Mouse (Mus musculus): ENCODE results near the gene Miox.

The Miox gene

DNA sequence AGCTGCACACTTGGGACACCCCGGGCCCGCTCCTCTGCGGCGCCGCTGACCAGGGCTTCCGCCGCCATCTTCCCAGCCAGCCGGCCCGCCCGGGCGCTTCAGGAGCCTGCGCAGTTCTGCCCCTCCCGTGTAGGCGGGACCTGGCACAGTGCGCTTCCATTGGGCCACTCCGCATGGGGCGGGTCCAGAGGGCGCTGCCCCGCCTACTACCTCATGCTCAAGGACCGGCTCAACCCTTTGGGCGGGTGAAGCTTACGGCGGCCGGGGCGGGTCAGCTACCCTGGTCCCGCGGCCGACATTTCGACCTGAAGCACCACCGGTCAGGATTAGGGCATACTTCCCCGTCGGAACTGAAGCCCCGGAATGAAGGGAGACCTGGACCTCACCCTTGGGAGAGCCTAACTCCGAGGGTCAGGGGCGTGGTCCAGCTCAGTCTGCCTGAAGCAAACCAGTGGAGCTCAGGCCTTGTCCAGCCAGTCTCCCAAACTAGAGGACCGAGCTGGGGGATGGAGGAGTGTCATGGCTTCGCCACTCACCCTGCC is 18.9 kb upstream of the Miox start, which contains the start of gene Sbf1:
Gene Sbf1, minus strand, starts transcription at position 122 of the 542 bp plus-strand sequence.
- DNase-seq (ENCODE audit: low read depth, low spot score), result peak; percentile 98

DNA sequence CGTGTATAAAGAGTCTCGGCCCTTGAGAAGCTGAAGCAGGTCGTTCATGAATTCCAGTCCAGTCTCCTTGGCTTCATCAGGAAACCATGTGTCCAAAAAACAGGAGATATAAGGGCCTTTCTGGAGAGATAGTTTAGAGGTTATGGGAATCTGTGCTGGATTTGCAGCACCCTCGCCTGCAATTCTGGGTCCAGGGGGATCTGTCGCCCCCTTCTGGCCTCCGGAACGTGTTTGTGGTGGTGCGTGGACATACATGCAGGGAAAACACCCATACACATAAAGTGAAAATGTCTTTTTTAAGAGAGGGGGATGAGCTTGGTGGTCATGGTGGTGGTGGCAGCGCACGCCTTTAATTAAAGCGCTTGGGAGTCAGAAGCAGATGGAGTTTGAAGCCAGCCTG is 18.1 kb upstream of the Miox start:
- peak; percentile 61 for DNase-seq (ENCODE audit: low read depth, low spot score)

DNA sequence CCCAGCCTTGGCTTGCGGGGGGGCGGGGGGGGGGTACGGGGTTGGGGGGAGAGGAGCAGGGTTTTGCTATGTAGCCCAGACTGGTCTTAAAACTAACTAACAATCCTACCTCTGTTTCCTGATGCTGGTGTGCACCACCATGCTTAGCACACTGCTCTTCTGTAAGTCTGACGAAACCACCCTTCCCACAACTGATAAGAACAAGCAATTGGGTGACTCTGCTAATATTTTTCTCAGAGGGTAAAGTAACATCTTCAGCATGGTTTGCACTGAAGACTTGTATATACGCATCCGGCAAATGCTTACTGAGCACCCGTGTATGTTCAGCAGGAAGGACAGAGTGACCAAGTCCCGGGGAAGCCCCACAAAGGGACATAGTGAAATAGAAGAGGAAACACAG is 12.9 kb upstream of the Miox start:
- no peak for DNase-seq (ENCODE audit: low read depth, low spot score)

DNA sequence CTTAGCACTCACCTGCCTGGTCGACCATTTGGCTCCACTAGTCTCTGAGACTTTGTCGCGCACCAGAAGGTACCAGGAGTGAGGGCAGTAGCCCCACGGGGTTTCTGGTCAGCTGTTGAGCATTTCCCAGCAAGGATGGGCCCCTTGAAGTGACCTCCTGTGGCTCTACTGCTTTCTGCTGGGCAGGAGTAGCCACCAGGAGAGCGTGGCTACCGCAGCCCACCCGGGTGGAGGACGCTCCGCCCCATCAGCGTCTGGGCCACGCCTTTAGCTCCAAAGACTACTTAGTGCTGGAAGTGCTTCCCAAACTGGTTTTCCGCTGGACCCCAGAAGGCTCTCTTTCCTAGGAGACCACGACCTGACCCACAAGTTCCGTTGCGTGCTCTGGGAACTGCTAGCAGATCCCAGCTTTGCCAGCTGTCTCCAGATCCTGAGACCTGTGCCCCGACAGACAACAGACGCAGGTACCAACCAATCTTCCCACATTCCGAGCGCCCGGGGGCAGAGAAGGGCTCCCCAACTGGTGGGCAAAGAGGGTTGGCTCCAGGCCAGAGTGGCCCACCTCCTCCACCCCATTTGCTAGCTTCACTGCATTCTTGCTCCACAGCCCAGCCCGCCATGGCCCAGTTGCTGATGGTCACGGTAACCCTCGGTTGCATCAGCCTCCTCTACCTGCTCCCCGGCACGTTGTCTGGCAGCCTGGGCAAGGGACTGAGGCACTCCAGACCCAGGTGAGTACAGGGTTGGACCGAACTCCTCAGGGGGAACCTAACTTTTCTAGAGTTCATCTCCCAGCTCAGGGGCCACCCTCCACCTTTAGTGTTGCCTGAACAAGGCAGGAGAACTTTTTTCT is 11.3 kb upstream of the Miox start, which contains the start of gene Adm2:
Gene Adm2, plus strand, starts transcription at position 51 of the 853 bp plus-strand sequence.
- no peak for DNase-seq (ENCODE audit: low read depth, low spot score)

DNA sequence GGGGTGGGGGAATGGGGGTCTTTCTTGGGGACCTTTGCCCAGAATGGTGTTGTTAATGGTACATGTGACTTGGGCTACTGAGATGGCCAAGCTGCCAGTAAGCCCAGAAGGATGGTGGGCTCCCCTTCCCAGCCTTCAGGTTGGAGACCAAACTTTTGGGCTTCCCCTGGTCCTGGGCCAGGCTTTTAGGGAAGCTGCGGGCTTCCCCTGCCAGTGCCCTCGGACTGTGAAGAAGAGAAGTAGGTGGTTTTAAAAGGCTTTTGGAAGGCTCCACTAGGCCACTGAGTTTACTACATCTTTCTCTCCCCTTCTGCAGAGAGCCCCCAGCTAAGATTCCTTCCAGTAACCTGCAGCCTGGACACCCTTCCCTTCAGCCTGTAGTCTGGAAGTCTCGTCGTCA is 10.5 kb upstream of the Miox start:
- DNase-seq (ENCODE audit: low read depth, low spot score), result no peak

DNA sequence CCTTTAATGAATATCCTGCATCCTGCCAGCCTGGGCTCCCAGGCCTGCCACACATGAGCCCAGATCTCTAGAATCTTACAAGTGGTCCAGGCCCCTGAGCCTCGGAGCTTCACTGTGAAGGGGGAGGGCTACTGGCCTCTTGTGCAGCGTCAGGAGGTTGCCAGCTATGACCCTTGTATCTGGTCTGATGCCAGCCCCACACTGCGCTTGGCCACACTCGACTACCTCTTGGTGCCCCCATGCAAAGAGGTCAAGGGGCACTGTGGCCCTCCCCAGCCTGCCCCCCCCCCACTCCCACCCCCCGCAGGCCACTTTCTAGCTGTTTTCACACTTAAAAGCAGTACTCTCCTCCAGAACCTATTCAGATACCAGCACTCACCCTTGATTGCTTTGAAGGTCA is 7.8 kb upstream of the Miox start:
- no peak for DNase-seq (ENCODE audit: low read depth, low spot score)

DNA sequence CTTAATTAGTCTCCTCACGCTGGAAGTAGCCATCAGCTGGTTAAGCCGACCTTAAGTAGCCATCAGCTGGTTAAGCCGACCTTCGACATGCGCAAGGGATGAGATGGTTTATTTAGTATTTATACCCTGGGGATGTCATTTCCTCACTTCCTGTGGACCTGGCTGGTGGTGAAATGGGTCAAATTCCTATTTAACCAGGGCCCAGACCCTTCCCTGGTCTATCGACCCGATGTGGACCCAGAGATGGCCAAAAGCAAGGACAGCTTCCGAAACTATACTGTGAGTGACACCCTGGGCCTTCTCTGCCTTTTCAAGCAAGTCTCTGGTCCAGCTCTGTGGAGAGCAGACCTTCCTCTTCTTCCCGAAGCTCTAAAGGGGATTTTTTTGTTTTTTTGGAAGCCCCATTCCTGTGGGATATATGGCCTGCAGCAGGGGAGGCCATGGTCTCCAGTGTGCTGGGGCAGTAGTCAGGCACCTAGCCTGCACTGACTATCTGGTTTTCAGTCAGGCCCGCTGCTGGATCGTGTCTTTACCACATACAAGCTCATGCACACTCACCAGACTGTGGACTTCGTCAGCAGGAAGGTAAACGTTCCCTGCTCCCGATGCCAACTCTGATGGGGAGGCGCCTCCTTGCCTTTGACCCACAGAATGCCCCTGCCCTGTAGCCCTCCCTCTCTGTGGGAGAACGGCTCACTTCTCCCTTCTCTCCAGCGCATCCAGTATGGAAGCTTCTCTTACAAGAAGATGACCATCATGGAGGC is 758 bp downstream of the Miox start:
- DNase-seq (ENCODE audit: low read depth, low spot score), result no peak

DNA sequence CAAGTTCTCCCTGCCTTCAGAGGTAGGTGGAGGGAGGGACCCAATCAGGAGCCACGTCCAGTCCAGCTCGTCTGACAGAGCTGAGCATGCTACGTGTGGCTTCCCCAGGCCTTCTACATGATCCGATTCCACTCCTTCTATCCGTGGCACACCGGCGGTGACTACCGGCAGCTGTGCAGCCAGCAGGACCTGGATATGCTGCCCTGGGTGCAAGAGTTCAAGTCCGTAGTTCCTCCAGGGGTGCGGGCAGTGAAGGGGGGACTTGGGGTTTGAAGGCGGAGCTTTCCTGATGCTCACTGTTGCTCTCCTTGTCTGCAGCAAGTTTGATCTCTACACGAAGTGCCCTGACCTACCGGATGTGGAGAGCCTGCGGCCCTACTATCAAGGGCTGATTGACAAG is 2.2 kb downstream of the Miox start:
- DNase-seq (ENCODE audit: low read depth, low spot score), result no peak

DNA sequence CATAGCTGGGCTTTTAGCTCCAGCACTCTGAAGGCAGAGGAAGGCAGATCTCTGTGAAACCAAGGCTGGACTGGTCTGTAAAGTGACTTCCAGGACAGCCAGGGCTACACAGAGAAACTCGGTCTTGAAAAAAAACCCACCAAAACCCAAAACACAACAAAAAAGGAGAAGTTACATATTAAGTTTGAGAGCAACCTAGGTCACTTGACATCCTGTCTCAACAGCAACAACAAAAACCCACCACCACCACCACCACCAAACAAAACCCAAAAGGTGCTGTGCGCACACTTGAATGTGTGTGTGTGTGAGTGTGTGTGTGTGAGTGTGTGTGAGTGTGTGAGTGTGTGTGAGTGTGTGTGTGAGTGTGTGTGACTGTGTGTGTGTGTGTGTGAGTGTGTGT is 5.5 kb downstream of the Miox start:
- no peak for DNase-seq (ENCODE audit: low read depth, low spot score)

DNA sequence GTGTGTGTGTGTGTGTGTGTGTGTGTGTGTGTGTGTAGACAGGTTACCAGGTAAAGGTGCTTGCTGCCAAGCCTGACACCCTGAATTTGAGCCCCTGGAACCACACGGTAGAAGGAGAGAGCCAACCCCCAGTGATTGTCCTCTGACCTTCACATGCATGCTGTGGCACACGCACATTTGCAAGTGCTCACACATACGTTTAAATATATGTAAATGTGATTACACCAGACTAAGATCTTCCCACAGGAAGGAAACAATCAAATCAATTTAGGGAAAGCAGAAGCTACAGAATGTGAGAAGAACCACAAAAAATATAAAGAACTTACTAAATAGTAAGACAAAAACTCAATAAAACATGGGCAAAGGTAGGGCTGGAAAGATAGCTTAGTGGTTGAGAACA is 5.9 kb downstream of the Miox start:
- DNase-seq (ENCODE audit: low read depth, low spot score), result no peak

DNA sequence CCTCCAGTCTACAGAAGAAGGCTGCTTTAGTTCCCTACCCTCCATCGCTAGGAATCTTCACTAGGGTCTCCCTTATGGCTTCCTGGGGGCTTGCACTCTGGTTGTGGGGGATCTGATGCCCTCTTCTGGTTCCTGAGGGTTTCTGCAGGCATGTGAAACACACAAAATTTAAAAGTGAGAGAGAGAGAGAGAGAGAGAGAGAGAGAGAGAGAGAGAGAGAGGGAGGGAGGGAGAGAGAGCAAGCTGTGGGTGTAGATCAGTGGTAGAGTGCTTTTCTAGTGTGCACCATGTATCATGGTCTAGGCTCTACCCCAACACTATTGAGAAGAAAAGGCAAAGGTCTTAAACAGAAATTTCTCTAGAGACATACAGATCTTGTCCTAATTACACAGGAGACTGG is 7.5 kb downstream of the Miox start:
- no peak for DNase-seq (ENCODE audit: low read depth, low spot score)

DNA sequence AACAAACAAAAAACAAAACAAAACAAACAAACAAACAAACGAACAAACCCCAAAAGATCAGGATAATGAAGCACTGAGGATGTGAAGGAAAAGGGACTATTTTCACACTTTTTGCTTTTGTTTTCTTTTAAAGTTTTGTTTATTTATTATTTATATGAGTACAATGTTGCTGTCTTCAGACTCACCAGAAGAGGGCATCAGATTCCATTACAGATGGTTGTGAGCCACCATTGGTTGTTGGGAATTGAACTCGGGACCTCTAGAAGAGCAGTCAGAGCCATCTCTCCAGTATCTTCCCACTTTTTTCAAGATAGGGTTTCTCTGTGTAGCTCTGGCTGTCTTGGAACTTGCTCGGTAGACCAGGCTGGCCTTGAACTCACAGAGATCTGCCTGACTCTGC is 9.1 kb downstream of the Miox start:
- peak; percentile 22 for DNase-seq (ENCODE audit: low read depth, low spot score)

DNA sequence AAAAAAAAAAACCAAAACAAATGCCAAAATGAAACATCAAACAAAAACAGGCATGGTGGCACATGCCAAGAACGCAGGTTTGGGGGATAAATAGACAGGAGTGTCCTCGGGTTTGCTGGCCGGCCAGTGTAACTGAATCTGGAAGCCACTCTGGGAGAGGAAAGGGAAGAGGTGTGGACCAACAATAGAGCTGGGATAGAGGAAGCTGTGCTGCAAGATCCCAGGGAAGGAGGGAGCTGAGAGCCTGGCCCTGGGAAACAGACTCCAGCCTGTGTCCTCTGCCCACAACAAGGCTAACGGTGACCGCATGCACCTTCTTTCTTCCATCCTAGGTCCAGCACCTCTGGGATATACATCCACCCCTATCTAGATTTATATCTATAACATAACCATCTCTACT is 16.2 kb downstream of the Miox start:
- DNase-seq (ENCODE audit: low read depth, low spot score), result no peak

DNA sequence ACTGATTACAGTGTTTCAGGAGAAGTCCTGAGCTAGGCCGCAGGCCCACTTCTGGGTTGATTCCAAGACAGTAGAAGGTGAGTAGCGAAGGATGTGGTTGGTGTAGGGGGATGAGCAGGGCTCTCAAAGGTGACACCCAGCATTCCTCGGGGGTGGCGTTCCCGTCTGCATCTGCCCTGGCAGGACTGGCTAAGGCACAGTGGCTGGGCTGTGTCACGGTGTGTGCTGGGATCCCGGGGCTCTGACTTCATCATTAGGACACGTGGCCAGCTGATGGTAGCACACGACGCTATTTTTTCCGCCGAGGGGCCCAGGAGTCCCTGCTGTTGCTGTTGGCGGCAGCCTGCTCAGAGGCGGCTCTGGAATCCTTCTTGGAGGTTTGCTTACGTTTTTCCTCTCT is 17.1 kb downstream of the Miox start:
- no peak for DNase-seq (ENCODE audit: low read depth, low spot score)

DNA sequence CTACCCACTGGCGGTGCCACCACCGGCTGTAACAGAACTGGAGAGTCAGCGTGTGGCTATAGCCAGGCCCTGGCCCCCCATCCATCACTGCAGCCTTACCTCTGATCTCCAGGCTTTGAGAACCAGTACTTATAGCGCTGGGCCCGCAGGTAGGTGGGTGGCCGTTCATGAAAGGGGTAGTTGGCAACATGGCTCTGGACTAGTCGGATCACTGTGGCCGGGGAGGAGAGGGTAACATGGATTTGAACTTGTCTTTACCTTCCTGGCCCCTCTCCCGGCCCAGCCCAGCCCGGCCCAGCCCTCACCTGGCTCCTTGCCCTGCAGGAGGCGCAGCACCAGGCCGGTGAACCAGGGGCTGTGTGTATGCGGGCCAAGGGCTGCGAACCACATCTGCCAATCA is 17.9 kb downstream of the Miox start:
- no peak for DNase-seq (ENCODE audit: low read depth, low spot score)

DNA sequence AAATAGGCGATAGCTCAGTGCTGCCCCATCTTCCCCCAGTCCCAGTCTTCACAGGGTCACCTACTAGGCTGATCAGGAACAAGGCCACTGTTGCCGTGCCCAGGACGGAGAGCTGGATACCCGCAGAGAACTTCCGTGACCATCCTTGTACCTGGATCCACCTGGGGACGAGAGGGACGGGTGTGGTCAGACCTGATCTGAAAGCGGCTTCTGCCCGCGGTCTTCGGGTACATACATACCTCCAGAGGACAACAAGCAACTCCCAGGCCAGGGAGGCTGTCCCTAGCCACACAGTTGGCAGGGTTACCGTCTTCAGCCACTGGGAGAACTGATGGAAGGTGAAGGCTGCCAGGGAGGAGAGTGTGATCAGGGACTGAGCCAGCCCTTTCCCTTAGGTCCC is 18.6 kb downstream of the Miox start:
- no peak for DNase-seq (ENCODE audit: low read depth, low spot score)

DNA sequence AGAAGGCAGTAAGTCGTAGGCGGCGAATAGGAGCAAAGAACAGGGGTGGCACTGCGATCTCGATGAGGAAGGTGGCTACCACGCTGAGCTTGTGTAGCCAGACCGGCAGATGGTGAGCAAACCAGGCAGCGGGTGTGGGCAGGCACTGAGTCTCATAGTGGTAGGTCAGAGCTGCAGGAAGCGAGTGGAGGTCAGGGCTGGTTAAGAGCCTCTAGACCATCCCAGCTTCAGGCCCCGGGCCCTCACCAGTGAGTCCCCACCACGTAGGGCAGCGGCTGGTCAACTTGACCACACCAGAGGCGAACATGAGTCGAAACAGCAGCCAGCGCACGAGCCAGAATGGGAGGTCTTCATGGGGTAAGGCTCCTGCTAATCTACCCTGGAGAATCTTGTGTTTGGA is 19.6 kb downstream of the Miox start:
- no peak for DNase-seq (ENCODE audit: low read depth, low spot score)

DNA sequence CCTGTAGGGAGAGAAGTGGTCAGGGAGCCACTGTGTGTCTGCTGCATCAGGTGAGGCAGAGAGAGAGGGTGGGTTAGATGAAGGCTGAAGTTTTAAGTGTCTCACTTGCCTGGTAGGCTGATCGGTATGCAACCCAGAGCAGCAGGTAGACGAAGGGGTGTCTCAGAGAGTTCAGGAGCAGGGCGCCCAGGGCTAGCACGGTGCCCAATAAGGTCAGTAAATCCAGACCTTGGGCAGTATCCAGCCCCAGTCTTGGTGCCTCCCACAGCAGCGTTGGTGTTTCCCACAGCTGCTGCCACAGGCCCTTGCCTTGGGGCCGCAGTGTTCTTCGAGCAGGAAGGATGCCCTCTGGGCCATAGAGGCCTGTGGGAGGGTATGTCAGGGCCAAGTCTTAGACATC is 20.3 kb downstream of the Miox start:
- no peak for DNase-seq (ENCODE audit: low read depth, low spot score)

DNA sequence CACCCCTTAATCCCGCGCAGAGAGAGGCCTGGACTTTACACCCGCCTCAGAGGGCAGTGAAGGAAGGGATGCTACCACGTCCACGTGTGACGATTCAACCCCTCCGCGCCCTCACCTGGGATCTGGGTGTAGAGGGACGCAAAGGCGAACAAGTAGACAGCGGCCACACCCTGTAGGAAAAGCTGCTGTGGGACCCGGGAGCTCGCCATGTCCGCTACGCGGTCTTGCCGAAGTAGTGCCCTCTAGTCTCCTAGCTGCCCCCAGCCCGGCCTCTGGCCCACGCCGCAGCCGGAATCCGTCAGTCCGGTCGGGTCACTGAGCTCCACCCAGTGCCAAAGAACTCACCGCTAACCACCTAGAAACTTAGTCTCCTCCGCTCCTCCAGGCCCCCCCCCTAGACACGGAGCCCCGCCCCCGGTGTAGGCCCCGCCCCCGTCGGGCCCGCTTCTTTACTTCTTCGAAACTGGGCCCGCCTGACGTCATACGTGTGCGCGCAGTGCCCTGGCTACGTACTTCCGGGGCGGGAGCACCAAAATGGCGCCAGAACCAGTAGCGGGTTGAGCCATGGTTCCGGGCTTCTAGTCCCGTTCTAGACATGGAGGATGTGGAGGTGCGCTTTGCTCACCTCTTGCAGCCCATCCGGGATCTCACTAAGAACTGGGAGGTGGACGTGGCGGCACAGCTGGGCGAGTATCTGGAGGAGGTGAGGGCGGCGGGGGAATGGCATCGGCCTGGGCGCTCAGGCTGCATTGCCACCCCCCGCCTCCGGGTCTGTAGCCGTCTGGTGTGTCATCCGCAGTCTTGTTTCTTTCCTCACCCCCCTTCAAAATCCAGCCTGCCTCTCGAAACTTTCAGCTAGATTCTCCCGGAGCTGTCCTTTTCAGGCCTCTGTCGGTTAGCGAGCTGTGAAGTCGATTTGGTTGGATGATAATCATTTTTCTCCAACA is 21.3 kb downstream of the Miox start, which contains the start of the genes Lmf2 and Ncaph2:
Gene Lmf2, minus strand, starts transcription at position 419 of the 947 bp plus-strand sequence.
Gene Ncaph2, plus strand, starts transcription at position 479 of the 947 bp plus-strand sequence.
- DNase-seq (ENCODE audit: low read depth, low spot score), result peak; percentile 99

DNA sequence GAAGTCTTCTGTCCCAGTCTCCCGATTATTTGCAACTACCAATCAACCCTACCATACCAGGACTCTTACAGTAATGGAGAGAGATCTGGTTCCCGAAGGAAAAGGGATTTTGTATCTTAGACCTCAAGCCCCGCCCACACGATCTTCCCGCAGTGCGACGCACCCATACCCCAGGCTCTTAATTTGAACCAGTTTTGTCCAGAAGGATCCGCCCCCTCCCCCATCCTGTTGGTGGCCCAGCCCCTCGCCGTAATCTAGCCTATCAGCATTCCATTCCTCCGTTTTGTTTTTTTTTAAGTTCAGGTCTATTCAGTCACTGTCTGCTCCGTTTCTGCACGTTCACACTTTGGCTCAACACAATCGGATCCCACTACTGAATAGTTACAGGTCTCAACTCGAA is 22.2 kb downstream of the Miox start:
- peak; percentile 68 for DNase-seq (ENCODE audit: low read depth, low spot score)

DNA sequence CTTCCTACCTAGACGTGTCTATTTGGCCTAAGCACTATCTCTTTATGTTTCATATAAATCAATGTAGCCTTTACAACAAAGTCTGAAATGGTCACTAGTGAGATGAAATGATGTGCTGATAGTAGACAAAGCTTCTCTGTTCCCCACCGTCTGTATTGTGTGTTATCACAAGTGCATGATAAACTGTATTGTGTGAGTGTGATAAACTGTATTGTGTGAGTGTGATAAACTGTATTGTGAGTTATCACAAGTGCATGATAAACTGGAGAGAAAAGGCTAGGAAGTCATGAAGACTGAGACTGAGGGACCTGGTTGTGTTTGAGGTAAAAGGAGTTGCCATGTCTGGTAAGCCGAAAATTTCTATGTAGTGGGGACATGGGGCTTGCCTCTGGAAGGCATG is 24.6 kb downstream of the Miox start:
- DNase-seq (ENCODE audit: low read depth, low spot score), result no peak

Data from CD4-positive, CD25-positive, alpha-beta regulatory T cell, adult 2 months (primary cell).